Mouse (Mus musculus) liver, adult 2 months (tissue): ENCODE data around the gene Tmem119.

ENCODE experiments used
- CTCF ChIP-seq: fragments of 200-500 bp; IDR thresholded peaks from 2 replicates; pipeline ENCODE4 v1.5.1; 2011; ENCODE audit warnings: low read depth, low read length, control low read depth
- POLR2A ChIP-seq: fragments of 200-500 bp; IDR thresholded peaks from 2 replicates; pipeline ENCODE4 v1.6.1; 2011; ENCODE audit warnings: low read length, control low read depth; ENCODE audit not compliant: insufficient read depth; ENCODE audit errors: extremely low read depth

- TF ChIP-seq CTCF = no peak
- no peak for TF ChIP-seq POLR2A
Observed at GRCm38 (mm10) chr5:113786985-113787384, 13.3 kb downstream of the Tmem119 start.
